Mouse (Mus musculus) heart, postnatal 25 days (tissue): Measurements from ENCODE around the gene Kctd12b. TPM values are rescaled to one million over a fixed set of nuclear protein-coding genes. Genes with fewer than 3 reads are reported as not detected.
"Not testable (repeated sequence)": the region's sequence is repeated elsewhere in the genome, so short reads cannot be mapped to it uniquely, and the experiment has no call there.

Experiments used
- DNase-seq: peaks from one replicate; pipeline ENCODE4 v3.0.0; 2022; ENCODE audit warnings: low spot score
- intact Hi-C: fragments of 180-260 bp; cut with DNase I; formaldehyde crosslinking; loops from one replicate; pipeline ENCODE4 v1.15.1; 2025
- total RNA-seq, 2 experiments: library from RNA; stranded (reverse); gene quantifications; 2 replicates each; pipeline ENCODE4 v1.2.3; 2021

Kctd12b gene
- total RNA-seq, result 10 to 100 TPM; 10.8 to 10.9 TPM

- DNase-seq, result no peak
- intact Hi-C loops, result no loop called here
These were observed at the start of gene Kctd12b for GRCm38 (mm10) chrX:153695782-153696395. Gene Kctd12b, minus strand, starts transcription at chrX:153696391.

GRCm38 (mm10) chrX:153742493-153742892 lies 46.3 kb upstream of the Kctd12b start:
- intact Hi-C loops, result no loop called here
- no peak for DNase-seq

- intact Hi-C loops, result no loop called here
- no peak for DNase-seq
These were observed 39.5 kb upstream of the Kctd12b start for GRCm38 (mm10) chrX:153735697-153736096.

GRCm38 (mm10) chrX:153724400-153724799 lies 28.2 kb upstream of the Kctd12b start:
- intact Hi-C loops, result loop anchor here (5.0 kb wide), 1 partner anchor 227 kb away; the partner anchor contains the start of gene Ubqln2
- no peak for DNase-seq

GRCm38 (mm10) chrX:153723110-153723916 lies 27.1 kb upstream of the Kctd12b start, which contains the start of gene Nbdy:
Gene Nbdy, plus strand, starts transcription at chrX:153723590.
- peak; percentile 28 for DNase-seq
- intact Hi-C loops, result loop anchor here (5.0 kb wide), 1 partner anchor 226 kb away; the partner anchor contains the start of gene Ubqln2

- no peak for DNase-seq
These were observed 23.4 kb upstream of the Kctd12b start for GRCm38 (mm10) chrX:153719602-153720001.

GRCm38 (mm10) chrX:153716716-153717115 lies 20.5 kb upstream of the Kctd12b start:
- DNase-seq, result no peak
- intact Hi-C loops, result loop anchor here (5.0 kb wide), 1 partner anchor 329 kb away; no protein-coding TSS in a partner anchor

More at GRCm38 (mm10) chrX:153719602-153720001, 23.4 kb upstream of the Kctd12b start:
- intact Hi-C loops, result loop anchor here (5.0 kb wide), 2 partner anchors 222 to 332 kb away; partner anchors contain the start of gene Ubqln2

GRCm38 (mm10) chrX:153707735-153708134 lies 11.5 kb upstream of the Kctd12b start:
- intact Hi-C loops, result loop anchor here (2.0 to 10.0 kb wide), 2 partner anchors 71 to 103 kb away; no protein-coding TSS in a partner anchor
- no peak for DNase-seq

- intact Hi-C loops, result loop anchor here (10.0 kb wide), 1 partner anchor 96 kb away; no protein-coding TSS in a partner anchor
- no peak for DNase-seq
These were observed 4.3 kb upstream of the Kctd12b start for GRCm38 (mm10) chrX:153700463-153700862.

GRCm38 (mm10) chrX:153668233-153668632 lies 28.0 kb downstream of the Kctd12b start:
- intact Hi-C loops, DNase-seq: not testable (repeated sequence)

- intact Hi-C loops, result no loop called here
- no peak for DNase-seq
These were observed 31.3 kb downstream of the Kctd12b start for GRCm38 (mm10) chrX:153664903-153665302.

GRCm38 (mm10) chrX:153656949-153657348 lies 39.2 kb downstream of the Kctd12b start:
- no peak for DNase-seq
- intact Hi-C loops, result no loop called here

GRCm38 (mm10) chrX:153640615-153641014 lies 55.6 kb downstream of the Kctd12b start:
- intact Hi-C loops, result no loop called here
- no peak for DNase-seq

- intact Hi-C loops, result loop anchor here (2.0 kb wide), 1 partner anchor 73 kb away; no protein-coding TSS in a partner anchor
- no peak for DNase-seq
These were observed 59.9 kb downstream of the Kctd12b start for GRCm38 (mm10) chrX:153636247-153636646.

Other genes with a start within 250 kb of the Kctd12b start
- gene Ubqln2, start 198.2 kb downstream of the Kctd12b start, total RNA-seq, result 10 to 100 TPM; 22.7 to 26.5 TPM
- not detected for gene Cypt3, start 137.8 kb downstream of the Kctd12b start, total RNA-seq
- 10 to 100 TPM; 17.6 to 21.4 TPM for gene Nbdy, start 27.2 kb upstream of the Kctd12b start, total RNA-seq
- not detected for gene Spin2c, start 135.8 kb upstream of the Kctd12b start, total RNA-seq